Mouse (Mus musculus): ENCODE data around the gene Neurl3.

- TF ChIP-seq CTCF (conservative IDR thresholded peaks at IDR 0.05 in 1 of 2, IDR thresholded peaks at IDR 0.05 in 1 of 2; ENCODE audit: low read depth in 2 of 2, low read length in 2 of 2) (no peak), E2F4 (IDR thresholded peaks at IDR 0.05; ENCODE audit: insufficient replicate concordance, low read depth, low read length) (no peak), POLR2A (IDR thresholded peaks at IDR 0.05; ENCODE audit: low read depth, low read length) (no peak), CHD2 (IDR thresholded peaks at IDR 0.05; ENCODE audit: low read length) (no peak), SIN3A (IDR thresholded peaks at IDR 0.05; ENCODE audit: low read length) (no peak), JUND (conservative IDR thresholded peaks at IDR 0.05; ENCODE audit: low read depth, low read length) (no peak), EP300 (IDR thresholded peaks at IDR 0.05; ENCODE audit: low read length) (no peak), PAX5 (IDR thresholded peaks at IDR 0.05; ENCODE audit: low read length) (no peak)
Observed at GRCm38 (mm10) chr1:36271516-36272230, 2.8 kb downstream of the Neurl3 start.
